21 mouse cellular contexts compared by ENCODE assay signal in genomic region chr16:29830101-29830500, GRCm38 (mm10).
DNase-seq lines count a peak whose midpoint lies in the region; ATAC-seq and TF ChIP-seq lines count a peak whose summit lies in the region.
"Had no signal": no experiment of that assay in that cellular context is flagged by ENCODE, and none has a peak within 500 bp of the region (broad histone marks: within the 10 kb centered on the region; RNA-seq: fewer than 3 reads in every experiment).

No protein-coding gene starts in this region.

- H3K27me3 ChIP-seq in limb, embryonic 13.5 days = no peaks in the 10 kb centered on the region
- H3K27me3 ChIP-seq: lung, embryonic 15.5 days; Patski had no signal

- intact Hi-C loops in gastrocnemius, adult 2 months (cut with DNase I) = no loop called here

- peaks cover 6% of the 10 kb centered on the region for H3K9me3 ChIP-seq in limb, embryonic 13.5 days
- H3K9me3 ChIP-seq: heart, embryonic 10.5 days; lung, embryonic 15.5 days had no signal

- no peak for DNase-seq in gastrocnemius, adult 2 months
- no peak for DNase-seq in gastrocnemius, postnatal 4 days (ENCODE audit: low spot score in 2 of 2)
- DNase-seq in layer of hippocampus, adult 9-11 months = peak; percentile 42
- no peak for DNase-seq in layer of hippocampus, postnatal 25 days (ENCODE audit: extremely low spot score in 1 of 2, low spot score in 1 of 2)
- DNase-seq in cerebellum, adult 9-11 months = peak; percentile 54
- no peak for DNase-seq in spleen, adult 12 weeks (ENCODE audit: low spot score)
- no peak for DNase-seq in kidney, adult 8-10 months
- DNase-seq: retina, postnatal 1 day; right cerebral cortex, postnatal 4 days; thymus, postnatal 36 days had no signal

- no peak overlapping the region for H3K4me3 ChIP-seq in gastrocnemius, adult 2 months
- no peak overlapping the region for H3K4me3 ChIP-seq in limb, embryonic 13.5 days
- H3K4me3 ChIP-seq: heart, embryonic 10.5 days; kidney, embryonic 15.5 days; lung, embryonic 15.5 days; midbrain, embryonic 13.5 days; myocyte had no signal

- H3K27ac ChIP-seq in gastrocnemius, adult 2 months = peak overlapping the region; percentile 58
- peak overlapping the region; percentile 33; the same call in 1 of the 2 replicates for H3K27ac ChIP-seq in limb, embryonic 13.5 days
- H3K27ac ChIP-seq: heart, embryonic 10.5 days; kidney, embryonic 15.5 days; lung, embryonic 15.5 days; midbrain, embryonic 13.5 days had no signal

- ATAC-seq in limb, embryonic 13.5 days (ENCODE audit: low FRiP score, low read depth) = no peak
- ATAC-seq: activated CD4-positive, CD25-positive, alpha-beta regulatory T cell, adult 4 months; forebrain, embryonic 14.5 days; inflammation-experienced regulatory T-cells, adult 6 months; midbrain, embryonic 13.5 days; Patski had no signal

- no peaks in the 10 kb centered on the region for H3K36me3 ChIP-seq in limb, embryonic 13.5 days
- H3K36me3 ChIP-seq: heart, embryonic 10.5 days; kidney, embryonic 15.5 days; lung, embryonic 15.5 days; midbrain, embryonic 13.5 days had no signal

- H3K4me2 ChIP-seq in limb, embryonic 13.5 days (replicated peaks) = no peak overlapping the region
- H3K4me2 ChIP-seq: kidney, embryonic 15.5 days; liver, embryonic 11.5 days; lung, embryonic 15.5 days; midbrain, embryonic 13.5 days had no signal

- no peak overlapping the region for H3K9ac ChIP-seq in limb, embryonic 13.5 days
- H3K9ac ChIP-seq: kidney, embryonic 15.5 days; lung, embryonic 15.5 days; midbrain, embryonic 13.5 days had no signal

- H3K4me1 ChIP-seq in limb, embryonic 13.5 days = peaks cover 22% of the 10 kb centered on the region
- H3K4me1 ChIP-seq: lung, embryonic 15.5 days; midbrain, embryonic 13.5 days had no signal

- no peak for TF ChIP-seq CTCF in gastrocnemius, adult 2 months (IDR thresholded peaks at IDR 0.05)

Comparison
In these comparisons a context has a peak if more than half of its experiments do, and no peak if none do; other contexts are left out.
1. DNase-seq: peak in layer of hippocampus, adult 9-11 months (single experiment) and cerebellum, adult 9-11 months (single experiment); none in gastrocnemius, adult 2 months (single experiment), gastrocnemius, postnatal 4 days (0 of 2), layer of hippocampus, postnatal 25 days (0 of 2), spleen, adult 12 weeks (single experiment) and kidney, adult 8-10 months (0 of 2).